Mouse (Mus musculus) thymus, adult 2 months (tissue): ENCODE results near the gene Wdr90.

ENCODE experiments used
- CTCF ChIP-seq: fragments of 200-500 bp; IDR thresholded peaks from 2 replicates; pipeline ENCODE4 v1.5.1; 2012; ENCODE audit warnings: mild to moderate bottlenecking, control low read depth, low read length, moderate library complexity, borderline replicate concordance; ENCODE audit not compliant: control insufficient read depth, poor library complexity, insufficient read depth; ENCODE audit errors: extremely low read depth
- POLR2A ChIP-seq: fragments of 200-500 bp; IDR thresholded peaks from 2 replicates; pipeline ENCODE4 v1.6.1; 2012; ENCODE audit warnings: mild to moderate bottlenecking, low read length, control low read depth, moderate library complexity; ENCODE audit not compliant: control insufficient read depth, poor library complexity, insufficient read depth; ENCODE audit errors: extremely low read depth

- TF ChIP-seq POLR2A: no peak
- no peak for TF ChIP-seq CTCF
Measured at GRCm38 (mm10) chr17:25843636-25844395, 17.5 kb downstream of the Wdr90 start.
